Mouse (Mus musculus) granulocyte monocyte progenitor cell, adult 5-6 weeks (primary cell): Measurements from ENCODE around the gene B4galnt4. TPM values are rescaled to one million over a fixed set of nuclear protein-coding genes. Genes with fewer than 3 reads are reported as not detected.

Experiments used
- ATAC-seq: replicated peaks from 2 replicates; pipeline ENCODE4 v1.8.0; 2016; ENCODE audit warnings: mild to moderate bottlenecking, moderate TSS enrichment, inconsistent platforms; ENCODE audit not compliant: poor library complexity, severe bottlenecking
- total RNA-seq, 2 experiments: library from RNA; stranded (forward) in 1 of 2; stranded (reverse) in 1 of 2; fragments of 200-712, 200-1000 nt in 1 of 2; fragments of >200 nt in 1 of 2; fragmentation: Nextera tagmentation in 1 of 2; gene quantifications; 2 replicates each; pipeline ENCODE4 v1.2.3; 2014 to 2017

Gene B4galnt4
- total RNA-seq, 2 experiments from 2014 or later = 0.60 TPM; not detected in 1

DNA sequence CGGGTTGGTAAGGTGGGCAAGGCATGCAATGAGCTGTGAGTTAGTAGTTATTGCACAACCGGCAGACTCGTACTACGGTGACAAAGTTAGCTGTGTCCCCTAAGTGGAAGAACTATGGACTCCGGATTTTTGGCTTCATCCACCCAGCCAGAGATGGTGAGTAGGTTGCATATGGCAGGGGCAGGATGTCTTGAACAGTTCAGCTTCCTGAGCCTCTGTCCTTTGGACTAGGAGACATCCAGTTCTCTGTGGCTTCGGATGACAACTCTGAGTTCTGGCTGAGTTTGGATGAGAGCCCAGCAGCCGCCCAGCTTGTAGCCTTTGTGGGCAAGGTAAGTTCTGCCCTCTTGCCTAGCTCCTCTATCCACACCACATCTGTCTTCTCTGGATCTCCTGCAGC lies 3.7 kb downstream of the B4galnt4 start:
- peak; percentile 39 for ATAC-seq

GRCm38 (mm10) chr7:141068351-141068750 lies 7.4 kb downstream of the B4galnt4 start:
- ATAC-seq = no peak

DNA sequence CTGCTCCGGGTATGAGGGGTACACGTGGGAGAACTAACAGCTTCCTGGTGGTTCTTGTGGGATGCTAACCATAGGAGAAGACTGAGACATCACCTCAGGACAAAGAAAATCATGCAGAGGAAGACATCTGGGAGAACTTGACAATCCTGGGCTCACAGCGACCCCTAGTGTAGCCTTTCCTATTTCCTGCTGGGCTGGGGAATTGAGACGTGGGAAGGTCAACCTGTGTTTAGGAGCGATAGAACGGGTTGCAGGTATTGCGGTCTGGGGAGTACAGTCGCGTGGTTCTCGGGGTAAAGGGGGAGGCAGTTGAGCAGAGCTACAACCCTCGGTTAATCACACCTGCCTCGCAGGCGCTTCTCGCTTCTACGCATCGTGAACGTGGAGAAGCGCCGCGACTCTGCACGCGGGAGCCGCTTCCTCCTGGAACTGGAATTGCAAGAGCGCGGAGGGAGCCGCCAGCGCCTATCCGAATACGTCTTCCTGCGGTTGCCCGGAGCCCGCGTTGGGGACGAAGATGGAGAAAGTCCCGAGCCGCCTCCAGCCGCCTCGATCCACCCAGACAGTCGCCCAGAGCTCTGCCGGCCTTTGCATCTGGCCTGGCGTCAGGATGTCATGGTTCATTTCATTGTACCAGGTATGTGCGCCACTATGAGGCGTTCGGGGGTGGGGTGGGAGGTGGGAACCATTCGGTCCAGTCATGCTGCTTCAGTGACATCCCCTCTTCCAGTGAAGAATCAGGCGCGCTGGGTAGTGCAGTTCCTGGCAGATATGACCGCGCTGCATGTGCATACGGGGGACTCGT lies 9.4 kb downstream of the B4galnt4 start:
- peak; percentile 58 for ATAC-seq

DNA sequence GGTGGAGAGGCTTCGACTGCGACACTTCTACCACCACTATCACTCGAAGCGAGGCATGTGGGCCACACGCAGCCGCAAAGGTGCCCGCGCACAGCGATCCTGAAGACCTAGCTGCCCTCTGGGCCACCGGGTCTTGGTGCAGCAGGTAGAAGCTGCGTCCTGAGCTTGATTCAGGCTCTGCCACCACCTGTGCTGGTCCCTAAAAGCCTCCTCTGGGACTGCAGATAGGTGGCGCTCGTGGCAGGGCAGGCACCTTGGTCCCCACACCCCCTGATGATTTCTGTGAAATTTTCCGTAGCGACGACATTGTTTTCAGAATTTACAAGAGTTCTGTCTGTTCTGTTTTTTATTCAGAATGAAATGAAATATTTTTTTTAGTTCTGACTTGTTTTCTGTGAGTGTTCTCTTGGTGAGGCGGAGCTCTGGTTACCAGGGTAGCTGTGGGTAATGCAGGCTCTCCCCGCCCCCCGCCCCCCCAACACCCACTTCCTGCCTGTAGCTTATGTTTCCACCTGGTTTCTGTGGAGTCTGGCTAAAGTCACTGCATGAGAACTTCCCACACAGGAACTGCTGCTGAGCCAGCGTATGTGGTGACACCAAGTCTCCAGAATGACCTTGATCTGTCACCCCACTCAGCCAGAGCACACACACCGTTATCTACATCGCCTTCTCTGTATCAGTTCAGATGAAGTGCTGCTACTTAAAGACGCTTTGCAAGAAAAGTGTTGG lies 11.3 kb downstream of the B4galnt4 start:
- peak; percentile 43 for ATAC-seq

DNA sequence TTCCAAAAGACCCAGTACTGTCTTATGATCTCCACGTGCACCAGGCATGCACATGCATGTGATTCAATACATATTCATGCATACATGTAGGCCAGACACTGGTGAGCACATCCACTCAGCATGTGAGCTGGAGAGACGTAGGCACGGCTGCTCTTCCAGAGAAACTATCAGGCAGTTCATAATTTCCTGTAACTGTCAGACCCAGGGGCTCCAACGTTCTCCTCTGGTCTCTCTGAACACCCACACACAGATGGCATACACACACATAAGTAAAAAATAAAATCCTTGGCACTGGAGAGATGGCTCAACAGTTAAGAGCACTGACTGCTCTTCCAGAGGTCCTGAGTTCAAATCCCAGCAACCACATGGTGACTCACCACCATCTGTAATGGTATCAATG lies 12.9 kb downstream of the B4galnt4 start:
- no peak for ATAC-seq

DNA sequence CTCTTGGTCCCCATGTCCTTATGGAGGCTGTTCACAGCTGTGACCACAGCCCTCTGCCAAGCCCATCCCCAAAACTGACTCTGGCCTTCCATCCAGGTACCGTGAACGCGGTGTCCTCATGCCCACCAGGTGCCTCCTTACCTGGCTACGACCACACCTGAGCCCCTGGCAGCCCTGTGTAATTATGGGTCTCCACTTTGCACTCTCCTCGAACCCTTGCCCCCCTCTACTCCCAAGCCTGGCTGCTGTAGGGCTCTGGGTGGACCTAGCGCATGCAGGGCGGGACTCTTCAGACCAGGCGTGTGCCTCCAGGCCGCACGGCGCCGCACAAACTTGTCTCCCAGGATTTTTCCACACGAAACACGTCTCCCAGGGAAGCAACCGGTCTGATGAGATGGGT lies 16.9 kb downstream of the B4galnt4 start, which contains the start of gene Pkp3:
TSS of gene Pkp3 (plus strand) at position 378 of the 400 bp plus-strand sequence.
- no peak for ATAC-seq

- no peak for ATAC-seq
These were observed 18.0 kb downstream of the B4galnt4 start for GRCm38 (mm10) chr7:141078876-141079275.

DNA sequence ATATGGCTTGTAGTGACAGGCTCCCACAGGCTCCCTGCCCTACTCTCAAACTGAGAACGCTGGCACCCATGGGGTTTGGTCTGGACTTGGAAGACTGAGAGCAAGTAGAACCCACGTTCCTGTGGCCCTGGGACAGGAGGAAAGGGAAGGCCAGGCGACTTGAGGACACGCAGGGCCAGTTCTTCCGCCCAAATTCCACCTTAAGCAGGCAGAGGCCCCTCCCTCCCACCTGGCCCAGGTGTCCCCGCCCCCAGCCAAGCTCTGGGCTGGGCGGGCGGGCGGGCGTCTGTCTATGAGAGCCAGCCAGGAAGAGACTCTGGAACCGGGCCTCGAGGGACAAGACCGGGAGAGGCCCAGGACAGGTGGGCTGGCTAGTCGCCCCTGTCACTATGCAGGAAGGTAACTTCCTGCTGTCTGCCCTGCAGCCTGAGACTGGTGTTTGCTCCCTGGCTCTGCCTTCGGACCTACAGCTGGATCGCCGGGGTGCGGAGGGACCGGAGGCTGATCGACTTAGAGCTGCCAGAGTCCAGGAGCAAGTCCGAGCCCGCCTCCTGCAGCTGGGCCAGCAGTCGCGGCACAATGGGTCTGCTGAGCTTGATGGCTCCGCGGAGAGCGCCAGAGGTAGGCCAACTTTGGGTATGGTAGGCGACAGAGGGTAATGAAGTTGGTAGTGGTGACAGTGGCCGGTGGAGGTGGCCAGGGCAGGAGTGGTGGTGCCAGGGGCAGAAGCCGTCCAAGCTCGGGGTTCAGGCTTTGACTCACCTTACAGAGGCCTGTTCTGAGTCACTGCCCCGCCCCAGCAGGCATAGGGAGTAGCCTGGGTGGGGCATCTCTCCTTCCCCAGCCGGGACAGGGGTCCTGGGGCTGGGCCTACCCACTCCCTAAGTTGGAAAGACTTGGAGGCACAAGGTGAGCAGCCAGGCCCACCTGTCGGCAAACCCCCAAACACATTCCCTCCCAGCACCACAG lies 18.9 kb downstream of the B4galnt4 start:
- no peak for ATAC-seq

- peak; percentile 43 for ATAC-seq
These were observed 27.0 kb downstream of the B4galnt4 start for GRCm38 (mm10) chr7:141087894-141088293.

DNA sequence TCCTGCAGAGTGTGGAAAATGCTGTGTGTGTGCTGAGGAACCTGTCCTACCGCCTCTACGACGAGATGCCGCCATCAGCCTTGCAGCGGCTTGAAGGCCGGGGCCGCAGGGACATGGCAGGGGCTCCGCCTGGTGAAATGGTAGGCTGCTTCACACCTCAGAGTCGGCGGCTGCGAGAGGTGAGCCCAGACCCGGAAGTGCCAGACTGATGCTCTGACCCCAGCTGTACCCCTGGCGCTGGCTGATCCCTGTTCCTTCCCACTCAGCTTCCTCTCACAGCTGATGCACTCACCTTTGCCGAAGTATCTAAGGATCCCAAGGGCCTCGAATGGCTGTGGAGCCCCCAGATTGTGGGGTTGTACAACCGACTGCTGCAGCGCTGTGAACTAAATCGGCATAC lies 27.6 kb downstream of the B4galnt4 start:
- peak; percentile 40 for ATAC-seq

- ATAC-seq = no peak
These were observed 29.3 kb downstream of the B4galnt4 start for GRCm38 (mm10) chr7:141090228-141090627.

GRCm38 (mm10) chr7:141092051-141092735 lies 31.3 kb downstream of the B4galnt4 start:
- peak; percentile 73 for ATAC-seq

- ATAC-seq = no peak
These were observed 33.0 kb downstream of the B4galnt4 start for GRCm38 (mm10) chr7:141093950-141094349.

GRCm38 (mm10) chr7:141094487-141095205 lies 33.7 kb downstream of the B4galnt4 start:
- no peak for ATAC-seq

DNA sequence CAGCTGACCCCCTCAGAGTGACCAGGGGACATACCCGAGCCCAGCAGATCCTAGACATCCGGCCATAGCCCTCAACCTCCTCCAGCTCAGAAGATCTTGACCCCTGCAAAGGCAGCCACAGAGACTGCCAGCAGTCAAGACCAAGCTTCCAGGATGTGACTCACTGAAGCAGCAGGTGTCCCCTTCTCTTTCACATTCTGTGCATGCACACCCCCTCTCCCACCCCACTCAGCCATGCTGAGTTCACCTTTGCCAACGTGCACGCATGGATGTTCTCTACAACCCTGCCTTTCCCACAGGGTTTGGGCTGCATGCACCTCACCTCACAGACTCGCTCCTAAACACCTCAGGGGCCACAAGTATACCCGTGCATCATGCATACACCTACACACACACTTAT lies 35.1 kb downstream of the B4galnt4 start:
- ATAC-seq = no peak

- ATAC-seq = peak; percentile 68
These were observed 35.7 kb downstream of the B4galnt4 start for GRCm38 (mm10) chr7:141096649-141097056.

DNA sequence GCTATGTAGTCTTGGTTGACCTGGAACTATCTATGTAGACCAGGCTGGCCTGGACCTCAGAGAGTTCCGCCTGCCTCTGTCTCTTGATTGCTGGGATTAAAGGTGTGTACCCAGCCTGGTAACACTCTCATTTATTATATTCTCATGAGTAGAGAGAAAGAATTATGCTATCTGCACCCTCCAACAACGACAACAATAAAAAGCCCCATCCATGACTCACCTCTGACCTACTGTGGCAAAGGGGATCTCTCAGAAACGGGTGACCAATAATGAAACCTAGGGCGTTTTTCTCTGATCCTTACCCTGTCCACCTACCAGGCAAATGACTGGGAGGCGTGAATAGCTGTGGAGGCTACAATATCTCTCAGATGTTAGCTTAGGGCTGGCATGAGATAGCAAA lies 36.3 kb downstream of the B4galnt4 start:
- ATAC-seq = no peak

- peak; percentile 23; the same call in 1 of the 2 replicates for ATAC-seq
These were observed 39.2 kb downstream of the B4galnt4 start, which contains the start of gene Sigirr for GRCm38 (mm10) chr7:141099911-141100691. Sigirr (minus strand) TSS chr7:141100572.
